ENCODE assay signal across 27 mouse cellular contexts in genomic region chr10:111592416-111593149, GRCm38 (mm10).
DNase-seq lines count a peak whose midpoint lies in the region; ATAC-seq lines count a peak whose summit lies in the region.
"Had no signal": no experiment of that assay in that cellular context is flagged by ENCODE, and none has a peak within 500 bp of the region (broad histone marks: within the 10 kb centered on the region; RNA-seq: fewer than 3 reads in every experiment).

No protein-coding gene starts in this region.

- WGBS in hindbrain, embryonic 11.5 days = 59% methylated on average over 2 of the region's 2 CpGs

- intact Hi-C loops in heart, postnatal 10 days (cut with DNase I) = no loop called here

- DNase-seq in heart, adult 11 months = peak; percentile 21
- DNase-seq in heart, postnatal 10 days = no peak
- peak; percentile 99 for DNase-seq in R1 (ENCODE audit: low read depth, low spot score)
- peak; percentile 46 for DNase-seq in forelimb bud, embryonic 11.5 days (ENCODE audit: low read depth, low spot score)
- no peak for DNase-seq in hindbrain, embryonic 11.5 days (ENCODE audit: low spot score)
- DNase-seq in neural tube, embryonic 10.5 days (ENCODE audit: extremely low spot score, low spot score) = no peak
- no peak for DNase-seq in frontal cortex, postnatal 25 days (ENCODE audit: low spot score in 2 of 2)
- no peak for DNase-seq in layer of hippocampus, postnatal 25 days (ENCODE audit: extremely low spot score in 1 of 2, low spot score in 1 of 2)
- DNase-seq: adrenal gland, postnatal 10 days; adrenal gland, postnatal 36 days; cerebellum, adult 18-20 months; cerebellum, adult 9-10 months; cerebellum, postnatal 14 days; gastrocnemius, adult 2 months; gastrocnemius, postnatal 14 days; heart, adult 18-20 months; heart, postnatal 36 days; kidney, adult 2 months had no signal

- no peaks in the 10 kb centered on the region for H3K4me1 ChIP-seq in hindbrain, embryonic 11.5 days (replicated peaks; ENCODE audit: control insufficient read depth, insufficient read depth, low read length)
- H3K4me1 ChIP-seq: embryonic facial prominence, embryonic 15.5 days; forebrain, embryonic 15.5 days had no signal

- H3K36me3 ChIP-seq in hindbrain, embryonic 11.5 days (ENCODE audit: control insufficient read depth, insufficient read depth, low read length) = no peaks in the 10 kb centered on the region
- H3K36me3 ChIP-seq: embryonic facial prominence, embryonic 12.5 days; embryonic facial prominence, embryonic 15.5 days; forebrain, embryonic 15.5 days; heart, embryonic 10.5 days; hindbrain, embryonic 10.5 days had no signal

- H3K27ac ChIP-seq in hindbrain, embryonic 11.5 days (ENCODE audit: low read depth, low read length) = no peak overlapping the region
- H3K27ac ChIP-seq: embryonic facial prominence, embryonic 12.5 days; embryonic facial prominence, embryonic 15.5 days; forebrain, embryonic 15.5 days; gastrocnemius, adult 2 months; heart, embryonic 10.5 days; hindbrain, embryonic 10.5 days; hindbrain, embryonic 14.5 days; hindbrain, postnatal 0 days had no signal

- no peaks in the 10 kb centered on the region for H3K27me3 ChIP-seq in hindbrain, embryonic 11.5 days (ENCODE audit: control insufficient read depth, insufficient read depth, low read length)
- H3K27me3 ChIP-seq: embryonic facial prominence, embryonic 12.5 days; embryonic facial prominence, embryonic 15.5 days; forebrain, embryonic 15.5 days had no signal

- ATAC-seq in hindbrain, embryonic 11.5 days (ENCODE audit: low FRiP score) = no peak
- ATAC-seq: forebrain, embryonic 15.5 days; hindbrain, postnatal 0 days; inflammation-experienced regulatory T-cells, adult 6 months; intestine, postnatal 0 days had no signal

- H3K9me3 ChIP-seq in hindbrain, embryonic 11.5 days (ENCODE audit: control insufficient read depth, low read length) = no peaks in the 10 kb centered on the region
- H3K9me3 ChIP-seq: embryonic facial prominence, embryonic 12.5 days; embryonic facial prominence, embryonic 15.5 days; forebrain, embryonic 15.5 days; heart, embryonic 10.5 days; hindbrain, embryonic 10.5 days had no signal

- H3K4me3 ChIP-seq in hindbrain, embryonic 11.5 days (ENCODE audit: low read depth, low read length) = no peak overlapping the region
- H3K4me3 ChIP-seq: embryonic facial prominence, embryonic 12.5 days; embryonic facial prominence, embryonic 15.5 days; forebrain, embryonic 15.5 days; gastrocnemius, adult 2 months; heart, embryonic 10.5 days; hindbrain, embryonic 10.5 days had no signal

- no peak overlapping the region for H3K9ac ChIP-seq in hindbrain, embryonic 11.5 days (ENCODE audit: low read depth, low read length)
- H3K9ac ChIP-seq: embryonic facial prominence, embryonic 12.5 days; embryonic facial prominence, embryonic 15.5 days; forebrain, embryonic 15.5 days; hindbrain, embryonic 14.5 days had no signal

- no peak overlapping the region for H3K4me2 ChIP-seq in hindbrain, embryonic 11.5 days (replicated peaks; ENCODE audit: low read depth, low read length)
- H3K4me2 ChIP-seq: embryonic facial prominence, embryonic 12.5 days; embryonic facial prominence, embryonic 15.5 days; forebrain, embryonic 15.5 days; hindbrain, embryonic 14.5 days had no signal

Comparison
In these comparisons a context has a peak if more than half of its experiments do, and no peak if none do; other contexts are left out.
1. DNase-seq: peak in heart, adult 11 months (single experiment), R1 (single experiment) and forelimb bud, embryonic 11.5 days (single experiment); none in heart, postnatal 10 days (0 of 2), hindbrain, embryonic 11.5 days (single experiment), neural tube, embryonic 10.5 days (single experiment), frontal cortex, postnatal 25 days (0 of 2) and layer of hippocampus, postnatal 25 days (0 of 2).